Mouse (Mus musculus): ENCODE measurements around the gene Med15.
"Not testable (repeated sequence)": the region's sequence is repeated elsewhere in the genome, so short reads cannot be mapped to it uniquely, and the experiment has no call there.

Gene Med15

DNA sequence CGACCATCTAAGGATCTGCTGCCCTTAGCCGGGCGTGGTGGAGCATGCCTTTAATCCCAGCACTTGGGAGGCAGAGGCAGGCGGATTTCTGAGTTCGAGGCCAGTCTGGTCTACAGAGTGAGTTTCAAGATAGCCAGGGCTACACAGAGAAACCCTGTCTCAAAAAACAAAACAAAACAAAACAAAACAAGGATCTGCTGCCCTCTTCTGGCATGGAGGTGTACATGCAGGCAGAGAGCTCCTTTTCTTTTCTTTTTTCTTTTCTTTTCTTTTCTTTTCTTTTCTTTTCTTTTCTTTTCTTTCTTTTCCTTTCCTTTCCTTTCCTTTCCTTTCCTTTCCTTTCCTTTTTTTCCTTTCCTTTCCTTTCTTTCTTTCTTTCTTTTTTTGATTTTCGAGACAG is 118.0 kb downstream of the Med15 start:
- DNase-seq (ENCODE audit: low spot score), result not testable (repeated sequence)

- no peak for DNase-seq (ENCODE audit: low spot score)
Measured at GRCm38 (mm10) chr16:17611383-17611782, 121.3 kb downstream of the Med15 start.

DNA sequence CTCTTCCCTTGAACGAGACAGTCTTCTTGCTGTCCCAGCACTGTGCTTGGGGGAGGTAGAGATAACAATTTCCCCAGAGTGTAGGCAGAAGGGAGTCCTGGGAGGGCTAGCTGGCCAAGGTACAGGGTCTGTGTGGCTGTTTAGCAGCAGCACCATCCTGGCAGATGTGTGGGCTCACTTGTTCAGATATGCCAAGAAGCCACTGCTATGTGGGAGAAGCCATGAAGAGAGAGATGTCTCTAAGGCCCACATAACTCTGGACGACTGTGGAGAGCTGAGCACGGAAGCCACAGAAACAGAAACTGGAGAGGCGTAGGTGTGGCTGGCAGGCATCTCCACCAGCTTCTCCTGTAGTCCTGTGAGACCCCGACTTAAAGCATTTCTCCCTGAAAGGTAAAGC is 127.0 kb downstream of the Med15 start:
- DNase-seq (ENCODE audit: low spot score), result no peak

- no peak for DNase-seq (ENCODE audit: low spot score)
Measured at GRCm38 (mm10) chr16:17604941-17605340, 127.8 kb downstream of the Med15 start.
